Mouse (Mus musculus) urinary bladder, postnatal 14 days (tissue): ENCODE measurements around the gene Slc17a2.
"Not testable (repeated sequence)": the region's sequence is repeated elsewhere in the genome, so short reads cannot be mapped to it uniquely, and the experiment has no call there.

Experiments
- DNase-seq: peaks from one replicate; pipeline ENCODE4 v3.0.0; 2021; ENCODE audit warnings: low spot score

Slc17a2 gene

GRCm38 (mm10) chr13:23806422-23807052 lies at the start of gene Slc17a2:
Gene Slc17a2 (plus strand): TSS chr13:23806993.
- DNase-seq: no peak

- no peak for DNase-seq
These were observed 49.5 kb upstream of the Slc17a2 start for GRCm38 (mm10) chr13:23757211-23757773.

- no peak for DNase-seq
These were observed 48.9 kb upstream of the Slc17a2 start for GRCm38 (mm10) chr13:23757921-23758320.

- DNase-seq: no peak
These were observed 47.5 kb upstream of the Slc17a2 start for GRCm38 (mm10) chr13:23759251-23759771.

- DNase-seq: no peak
These were observed 46.9 kb upstream of the Slc17a2 start for GRCm38 (mm10) chr13:23759916-23760239.

GRCm38 (mm10) chr13:23760240-23760971 lies 46.4 kb upstream of the Slc17a2 start:
- DNase-seq: no peak

GRCm38 (mm10) chr13:23760972-23761864 lies 45.6 kb upstream of the Slc17a2 start, which contains the start of gene Hist1h4a:
Gene Hist1h4a (minus strand): TSS chr13:23761230.
- DNase-seq: peak; percentile 99

GRCm38 (mm10) chr13:23761871-23762821 lies 44.6 kb upstream of the Slc17a2 start, which contains the start of gene Hist1h3a:
Gene Hist1h3a (minus strand): TSS chr13:23762386.
- peak; percentile 53 for DNase-seq

GRCm38 (mm10) chr13:23763242-23763585 lies 43.6 kb upstream of the Slc17a2 start:
- no peak for DNase-seq

- DNase-seq: peak; percentile 84
These were observed 43.0 kb upstream of the Slc17a2 start, which contains the start of gene Hist1h1a for GRCm38 (mm10) chr13:23763586-23764323. Gene Hist1h1a (plus strand): TSS chr13:23763666.

- no peak for DNase-seq
These were observed 42.2 kb upstream of the Slc17a2 start for GRCm38 (mm10) chr13:23764324-23765171.

- DNase-seq: no peak
These were observed 41.6 kb upstream of the Slc17a2 start for GRCm38 (mm10) chr13:23765172-23765513.

- DNase-seq: no peak
These were observed 40.0 kb upstream of the Slc17a2 start for GRCm38 (mm10) chr13:23766772-23767171.

GRCm38 (mm10) chr13:23768834-23769397 lies 37.9 kb upstream of the Slc17a2 start:
- no peak for DNase-seq

- not testable (repeated sequence) for DNase-seq
These were observed 37.2 kb upstream of the Slc17a2 start, which contains the start of gene Trim38 for GRCm38 (mm10) chr13:23769613-23770012. Gene Trim38 (plus strand): TSS chr13:23769913.

- DNase-seq: peak; percentile 23
These were observed 34.1 kb upstream of the Slc17a2 start for GRCm38 (mm10) chr13:23772561-23773313.

GRCm38 (mm10) chr13:23778339-23778738 lies 28.5 kb upstream of the Slc17a2 start:
- no peak for DNase-seq

GRCm38 (mm10) chr13:23779025-23779424 lies 27.8 kb upstream of the Slc17a2 start:
- no peak for DNase-seq
